Mouse (Mus musculus) layer of hippocampus, postnatal 36 days (tissue): ENCODE measurements around the gene Amhr2. TPM values are rescaled to one million over a fixed set of nuclear protein-coding genes. Genes with fewer than 3 reads are reported as not detected.

ENCODE experiments used
- DNase-seq, 2 experiments: peaks; one replicate each; pipeline ENCODE4 v3.0.0; 2022
- total RNA-seq, 2 experiments: library from RNA; stranded (reverse); gene quantifications; 2 replicates each; pipeline ENCODE4 v1.2.3; 2021

The Amhr2 gene
- total RNA-seq, 2 experiments from 2014 or later, result 0.42 to 0.51 TPM

- no peak for DNase-seq
Observed at GRCm38 (mm10) chr15:102424657-102425056, 20.5 kb upstream of the Amhr2 start.

DNA sequence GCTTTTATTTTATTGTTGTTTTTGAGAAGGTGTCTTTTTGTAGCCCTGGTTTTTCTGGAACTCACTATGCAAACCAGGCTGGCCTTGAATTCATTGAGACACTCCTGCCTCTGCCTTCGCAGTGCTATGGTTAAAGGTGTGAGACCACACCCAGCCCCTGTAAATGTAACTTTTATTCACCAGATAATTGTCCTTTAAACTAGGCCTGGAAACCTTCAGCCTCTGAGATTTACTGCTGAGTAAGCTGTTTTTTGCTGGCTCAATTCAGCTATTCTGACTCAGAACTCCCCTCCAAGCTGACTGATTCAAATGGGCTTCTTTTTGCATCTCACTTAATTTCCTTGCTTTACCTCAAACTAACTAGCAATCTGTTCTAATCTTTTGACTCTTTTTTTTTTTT lies 18.2 kb upstream of the Amhr2 start:
- DNase-seq, result no peak

- no peak for DNase-seq
Observed at GRCm38 (mm10) chr15:102432046-102432445, 13.1 kb upstream of the Amhr2 start.

- no peak for DNase-seq
Observed at GRCm38 (mm10) chr15:102433173-102433572, 12.0 kb upstream of the Amhr2 start.

- DNase-seq, result peak; percentile 71 to 78
Observed at GRCm38 (mm10) chr15:102442490-102442889, 2.7 kb upstream of the Amhr2 start.

GRCm38 (mm10) chr15:102446448-102446847 lies 1.3 kb downstream of the Amhr2 start:
- DNase-seq, result no peak

DNA sequence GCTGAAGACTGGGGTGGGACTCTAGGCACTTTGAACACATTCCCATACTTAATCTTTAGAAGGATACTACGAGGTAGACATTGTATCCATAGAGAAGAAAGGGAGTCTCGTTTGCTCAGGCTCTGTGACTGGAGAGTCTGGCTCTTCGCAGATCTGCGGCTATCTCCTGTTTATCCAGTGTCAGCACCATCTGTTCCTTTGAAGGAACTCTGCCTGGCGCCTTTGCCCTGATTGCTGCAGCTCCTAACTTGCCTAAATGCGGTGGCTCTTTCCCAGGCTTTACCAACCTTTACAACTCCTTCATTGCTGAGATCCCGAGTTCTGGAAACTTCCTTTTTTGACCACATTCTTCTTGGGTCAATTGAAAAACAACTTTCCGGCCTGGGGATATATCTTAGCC lies 4.2 kb downstream of the Amhr2 start:
- no peak for DNase-seq

GRCm38 (mm10) chr15:102450928-102451327 lies 5.8 kb downstream of the Amhr2 start:
- no peak for DNase-seq

- no peak for DNase-seq
Observed at GRCm38 (mm10) chr15:102451666-102452430, 6.7 kb downstream of the Amhr2 start.

DNA sequence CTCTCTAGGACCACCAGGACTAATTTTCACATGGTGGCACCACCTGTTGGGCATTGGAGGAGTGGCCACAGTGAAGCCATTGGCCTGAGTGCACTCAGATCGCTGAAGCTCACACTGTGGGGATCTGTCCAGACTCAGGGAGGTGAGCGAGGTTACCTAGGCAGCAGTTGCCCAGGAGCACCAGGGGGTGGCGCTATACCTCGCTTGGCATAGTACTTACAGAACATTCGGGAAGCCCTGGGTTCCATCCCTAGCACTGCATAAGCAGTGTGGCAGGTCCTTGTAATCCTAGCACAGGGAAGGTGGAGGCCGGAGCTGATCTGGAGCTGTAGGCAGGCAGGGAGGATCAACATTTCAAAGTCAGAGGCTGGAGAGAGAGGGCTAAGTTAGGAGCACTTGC lies 10.8 kb downstream of the Amhr2 start:
- DNase-seq, result no peak

DNA sequence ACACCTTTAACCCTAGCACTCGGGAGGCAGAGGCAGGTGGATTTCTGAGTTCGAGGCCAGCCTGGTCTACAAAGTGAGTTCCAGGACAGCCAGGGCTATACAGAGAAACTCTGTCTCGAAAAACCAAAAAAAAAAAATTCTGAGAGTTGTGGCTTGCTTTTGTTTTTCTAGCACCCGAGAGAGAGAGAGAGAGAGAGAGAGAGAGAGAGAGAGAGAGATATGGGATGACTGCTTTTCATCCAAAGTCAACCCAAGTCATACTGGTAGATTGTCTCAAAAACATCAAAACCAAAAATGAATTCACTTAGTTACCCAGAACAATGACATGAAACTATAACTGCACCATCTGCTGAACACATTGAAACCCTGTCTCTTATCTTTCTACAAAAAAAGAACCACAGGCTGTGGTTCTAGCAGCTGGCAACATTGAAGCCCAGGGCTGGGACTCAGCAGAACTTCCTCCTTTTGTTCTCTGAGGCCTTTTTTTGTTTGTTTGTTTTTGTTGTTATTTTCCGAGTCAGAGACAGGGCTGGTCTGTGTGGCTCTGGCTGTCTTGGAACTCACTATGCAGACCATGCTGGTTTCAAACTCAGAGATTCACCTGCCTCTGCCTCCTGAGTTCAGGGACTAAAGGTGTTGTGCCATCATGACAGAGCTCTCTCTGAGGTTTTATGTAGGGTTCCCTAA lies 13.0 kb downstream of the Amhr2 start:
- no peak for DNase-seq

GRCm38 (mm10) chr15:102458904-102459317 lies 13.7 kb downstream of the Amhr2 start, which contains the start of gene Prr13:
TSS of gene Prr13 (plus strand) at chr15:102459028.
- peak; percentile 79 to 83 for DNase-seq

- DNase-seq, result no peak
Observed at GRCm38 (mm10) chr15:102459381-102459780, 14.2 kb downstream of the Amhr2 start.

DNA sequence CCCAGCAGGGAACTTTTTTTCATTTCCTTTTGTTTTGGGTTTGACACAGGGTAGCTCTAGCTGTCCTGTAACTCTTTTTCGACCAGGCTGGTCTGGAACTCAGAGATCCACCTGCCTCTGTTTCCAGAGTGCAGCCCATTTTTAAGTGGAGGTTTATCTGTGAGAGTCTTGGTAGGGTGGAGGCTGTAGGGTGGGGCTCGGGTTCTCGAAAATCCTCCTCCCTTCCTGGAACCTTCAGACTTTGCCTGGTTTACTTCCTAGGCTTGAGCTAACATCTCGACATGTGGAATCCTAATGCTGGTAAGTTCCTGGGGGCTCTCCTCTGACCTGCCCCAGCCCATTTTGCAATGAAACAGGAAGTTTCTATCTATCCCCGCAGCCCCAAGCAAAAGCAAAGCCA lies 14.7 kb downstream of the Amhr2 start:
- DNase-seq, result no peak

DNA sequence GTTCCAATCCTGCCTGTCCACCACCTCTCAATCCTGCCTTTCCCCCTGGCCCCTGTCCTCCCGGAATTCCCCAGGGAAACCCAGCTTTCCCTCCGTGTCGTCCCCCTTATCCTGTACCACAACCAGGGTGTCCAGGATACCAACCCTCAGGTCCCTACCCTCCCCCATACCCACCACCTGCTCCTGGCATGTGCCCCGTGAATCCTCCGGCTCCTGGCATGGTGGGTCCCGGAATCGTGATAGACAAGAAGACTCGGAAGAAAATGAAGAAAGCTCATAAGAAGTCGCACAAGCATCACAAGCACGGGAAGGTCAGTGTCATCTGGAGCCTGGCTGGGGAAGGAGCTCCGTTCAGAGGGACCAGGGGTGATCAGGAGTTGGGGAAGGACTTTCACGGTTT lies 15.2 kb downstream of the Amhr2 start:
- DNase-seq, result no peak

GRCm38 (mm10) chr15:102460971-102461370 lies 15.8 kb downstream of the Amhr2 start:
- no peak for DNase-seq

DNA sequence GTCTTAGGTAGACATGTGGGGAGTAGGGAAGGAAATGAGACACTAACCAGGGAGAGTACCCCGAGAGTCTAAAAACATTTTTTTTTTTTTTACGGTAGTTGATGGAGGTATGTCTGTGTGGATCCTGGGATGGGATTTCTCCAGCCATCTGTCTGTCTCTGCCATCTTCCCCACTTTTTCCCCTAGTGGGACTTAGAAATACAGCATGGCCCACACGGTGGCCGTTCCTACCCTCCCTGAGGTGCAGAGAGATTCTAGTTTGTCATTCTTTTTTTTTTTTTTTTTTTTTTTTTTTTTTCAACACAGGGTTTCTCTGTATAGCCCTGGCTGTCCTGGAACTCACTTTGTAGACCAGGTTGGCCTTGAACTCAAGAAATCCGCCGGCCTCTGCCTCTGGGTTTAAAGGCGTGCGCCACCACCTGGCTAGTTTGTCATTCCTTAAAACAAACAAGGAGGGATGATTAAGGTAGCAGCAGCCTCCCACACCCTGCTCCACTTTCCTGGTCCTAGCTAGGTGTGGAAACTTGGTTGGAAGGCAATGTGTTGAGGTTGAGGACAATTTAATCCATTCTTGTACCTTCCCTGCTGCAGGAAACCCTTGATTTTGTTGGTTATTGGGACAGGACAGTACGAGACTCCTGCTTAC lies 16.4 kb downstream of the Amhr2 start:
- DNase-seq, result no peak

DNA sequence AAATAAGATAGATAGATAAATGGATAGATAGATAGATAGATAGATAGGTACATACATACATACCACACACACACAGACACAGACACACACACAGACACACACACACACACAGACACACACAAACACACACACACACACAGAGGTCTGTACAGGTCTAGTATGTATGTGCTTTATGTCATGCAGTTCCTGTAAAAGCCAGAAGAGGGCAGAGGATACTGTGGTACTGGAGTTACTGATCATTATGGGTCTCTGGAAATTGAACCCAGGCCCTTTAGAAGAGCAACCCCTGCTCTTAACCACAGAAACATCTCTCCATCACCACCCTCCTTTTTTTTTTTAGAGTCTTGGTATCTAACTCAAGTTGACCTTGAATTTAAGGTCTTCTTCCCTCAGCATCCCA lies 18.5 kb downstream of the Amhr2 start:
- DNase-seq, result no peak

- DNase-seq, result no peak
Observed at GRCm38 (mm10) chr15:102468675-102469370, 23.7 kb downstream of the Amhr2 start.

DNA sequence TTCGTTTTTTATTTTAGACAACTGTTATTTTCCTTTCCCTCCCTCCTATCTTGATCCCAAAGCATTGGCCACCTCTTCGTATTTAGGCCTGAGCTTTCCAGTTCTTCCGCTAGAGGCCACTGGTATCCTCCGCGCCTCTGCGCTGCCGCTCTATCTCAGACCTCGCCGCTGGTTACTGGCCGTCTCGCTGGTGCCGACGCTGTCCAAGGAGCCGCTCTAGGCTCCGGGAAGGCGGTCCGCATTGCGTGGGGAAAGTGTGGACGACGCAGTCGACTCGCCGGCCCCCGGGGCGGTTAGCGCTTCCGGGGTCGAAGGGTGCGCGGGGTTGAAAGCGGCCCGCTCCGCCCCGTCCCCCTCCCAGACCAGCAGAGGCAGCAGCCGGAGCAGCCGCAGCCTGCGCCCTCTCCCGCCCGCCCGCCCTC lies 25.0 kb downstream of the Amhr2 start, which contains the start of gene Pcbp2:
Pcbp2 (plus strand) TSS at position 357 of the 422 bp plus-strand sequence.
- peak; percentile 96 to 97 for DNase-seq

DNA sequence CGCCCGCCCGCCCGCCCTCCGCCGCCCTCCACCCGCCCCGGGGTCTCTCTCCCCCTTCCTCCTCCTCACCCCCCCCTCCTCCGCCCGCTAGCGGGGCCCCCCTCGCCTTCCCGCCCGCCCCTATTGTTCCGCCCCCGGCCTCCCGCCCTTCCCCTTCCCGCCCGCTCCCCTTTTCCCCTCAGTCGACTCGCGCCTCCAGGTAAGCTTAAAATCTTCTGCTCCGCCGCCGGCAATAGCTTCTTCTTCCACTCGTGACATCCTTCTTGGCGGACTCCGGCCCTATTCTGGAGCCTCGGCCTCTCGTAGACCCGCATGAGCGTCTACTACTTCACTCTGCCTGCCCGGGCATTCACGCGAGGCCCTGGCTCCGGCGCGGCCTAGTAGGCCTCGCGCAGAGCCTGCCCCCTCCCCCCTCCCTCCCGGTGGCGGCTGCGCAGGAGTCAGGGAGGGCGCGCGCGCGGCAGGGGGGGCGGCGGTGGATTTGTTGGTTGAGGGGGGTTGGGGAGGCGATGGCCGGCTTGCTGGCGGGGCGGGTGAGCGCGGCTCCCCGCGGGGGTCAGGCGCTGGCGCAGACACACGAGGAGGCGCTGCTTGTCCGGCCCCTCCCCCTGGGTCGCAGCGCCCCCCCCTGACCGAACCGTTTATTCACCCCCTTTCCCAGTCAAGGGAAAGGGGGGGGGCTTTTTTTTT lies 25.6 kb downstream of the Amhr2 start:
- DNase-seq, result peak; percentile 77

DNA sequence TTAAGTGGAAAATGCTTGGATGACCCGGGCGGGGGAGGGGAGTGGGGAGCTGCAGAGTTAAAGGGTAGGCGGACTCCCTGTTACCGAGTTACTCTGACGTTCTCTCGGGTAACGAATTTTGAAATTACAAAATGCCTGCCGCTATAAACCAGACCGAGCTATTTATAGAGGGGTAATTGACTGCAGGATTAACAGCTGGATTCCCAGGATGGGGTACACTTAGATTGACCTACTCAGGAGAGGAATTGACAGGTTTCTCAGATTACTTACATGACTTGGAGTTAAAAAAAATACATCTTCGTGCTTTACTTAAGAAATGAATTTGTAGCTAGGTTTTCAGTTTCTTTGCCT lies 26.1 kb downstream of the Amhr2 start:
- no peak for DNase-seq
